Mouse (Mus musculus) liver, embryonic 11.5 days (tissue): ENCODE results near the gene Erc2. TPM values are rescaled to one million over a fixed set of nuclear protein-coding genes. Genes with fewer than 3 reads are reported as not detected.

ENCODE experiments used
- ATAC-seq: fragments of 200-750 bp; cut with Nextera tagmentation; replicated peaks from 2 replicates; pipeline ENCODE4 v1.8.0; 2017; ENCODE audit warnings: moderate number of reproducible peaks, mild to moderate bottlenecking, moderate TSS enrichment, moderate library complexity; ENCODE audit not compliant: low FRiP score
- DNase-seq: peaks from one replicate; pipeline ENCODE4 v3.0.0-alpha.2; 2017; ENCODE audit warnings: low spot score
- H3K27ac ChIP-seq: fragments of 300-500 bp; sonication (generic); 2 replicates; pipeline ENCODE4 v1.5.1; 2014; ENCODE audit warnings: mild to moderate bottlenecking, low read depth, low read length, control low read depth
- H3K27me3 ChIP-seq: fragments of 300-500 bp; sonication (generic); replicated peaks from 2 replicates; pipeline ENCODE4 v1.6.1; 2014; ENCODE audit warnings: low read length, mixed read lengths; ENCODE audit not compliant: control insufficient read depth, insufficient read depth
- H3K36me3 ChIP-seq: fragments of 300-500 bp; sonication (generic); 2 replicates; pipeline ENCODE4 v1.6.1; 2014; ENCODE audit warnings: mild to moderate bottlenecking, low read length, moderate library complexity, mixed read lengths; ENCODE audit not compliant: control insufficient read depth, insufficient read depth
- H3K4me1 ChIP-seq: fragments of 300-500 bp; sonication (generic); replicated peaks from 2 replicates; pipeline ENCODE4 v1.6.1; 2014; ENCODE audit warnings: low read length, mixed read lengths; ENCODE audit not compliant: control insufficient read depth, insufficient read depth
- H3K4me2 ChIP-seq: fragments of 300-500 bp; sonication (generic); 2 replicates; pipeline ENCODE4 v1.6.1; 2014; ENCODE audit warnings: mild to moderate bottlenecking, control low read depth, moderate library complexity
- H3K4me3 ChIP-seq: fragments of 300-500 bp; sonication (generic); 2 replicates; pipeline ENCODE4 v1.5.1; 2014; ENCODE audit warnings: low read depth, low read length, control low read depth
- H3K9ac ChIP-seq: fragments of 300-500 bp; sonication (generic); 2 replicates; pipeline ENCODE4 v1.6.1; 2014; ENCODE audit warnings: low read depth, low read length, control low read depth
- H3K9me3 ChIP-seq: fragments of 300-500 bp; sonication (generic); 2 replicates; pipeline ENCODE4 v1.6.1; 2016; ENCODE audit warnings: low read length, inconsistent platforms, mixed read lengths; ENCODE audit not compliant: control insufficient read depth
- WGBS: fragments of 180-500 bp; shearing (Covaris S2); extraction: QIAGEN DNeasy Blood & Tissue Kit; methylation state at CpG from one replicate; pipeline ENCODE4 v1.1.7; 2014; 5-methylcytosine and 5-hydroxymethylcytosine counted together
- polyA plus RNA-seq: library from polyadenylated mRNA; unstranded; fragments of >200 nt; fragmentation: Nextera tagmentation; extraction: Ambion mirVana; gene quantifications from 2 replicates; pipeline ENCODE4 v1.2.1, GENCODE M21; 2014

Erc2 gene
- polyA plus RNA-seq, 1 experiment from 2014 or later = 1.6 TPM

DNA sequence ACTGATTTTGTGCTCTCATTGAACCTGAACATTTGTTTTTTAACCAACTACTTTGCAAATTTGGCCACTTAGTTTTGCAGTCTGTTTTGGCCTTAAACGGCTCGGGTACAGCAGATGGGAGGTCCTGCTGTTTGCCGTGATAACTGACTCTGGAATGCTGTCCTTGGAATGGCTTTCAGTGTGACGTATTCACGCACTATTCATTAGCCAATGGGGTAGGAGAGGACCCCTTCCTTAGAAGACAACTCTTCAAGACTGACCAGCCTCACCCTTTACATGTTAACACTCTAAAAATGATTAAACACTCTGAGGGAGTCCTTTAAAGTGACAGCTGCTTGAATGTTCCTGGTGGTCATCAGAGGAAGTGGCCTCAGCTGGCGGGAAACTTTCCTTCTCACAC is 178.5 kb downstream of the Erc2 start:
- H3K27ac ChIP-seq = no peak overlapping the region
- DNase-seq = no peak
- no peak overlapping the region for H3K9ac ChIP-seq
- peaks cover 4% of the 10 kb centered on the region; the same call in 1 of the 2 replicates for H3K9me3 ChIP-seq
- H3K36me3 ChIP-seq = no peaks in the 10 kb centered on the region
- ATAC-seq = no peak
- 56% methylated on average over 6 of the region's 6 CpGs for WGBS
- H3K4me2 ChIP-seq = no peak overlapping the region
- H3K27me3 ChIP-seq = no peaks in the 10 kb centered on the region
- H3K4me1 ChIP-seq = no peaks in the 10 kb centered on the region
- H3K4me3 ChIP-seq = no peak overlapping the region

DNA sequence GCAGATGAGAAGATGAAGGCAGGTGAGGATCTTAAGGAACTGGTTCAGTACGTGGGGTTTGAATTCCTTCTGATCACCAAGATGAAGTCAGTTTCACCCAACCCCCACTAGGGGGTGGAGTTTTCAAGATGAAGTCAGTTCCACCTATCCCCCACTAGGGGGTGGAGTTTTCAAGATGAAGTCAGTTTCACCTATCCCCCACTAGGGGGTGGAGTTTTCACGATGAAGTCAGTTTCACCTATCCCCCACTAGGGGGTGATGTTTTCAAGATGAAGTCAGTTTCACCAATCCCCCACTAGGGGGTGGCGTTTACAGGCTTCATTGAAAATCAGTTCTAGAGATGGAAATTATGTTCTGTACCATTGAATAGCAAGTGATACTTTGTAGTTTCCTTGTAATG is 181.7 kb downstream of the Erc2 start:
- Histone ChIP-seq H3K9ac (no peak overlapping the region), H3K4me1 (no peaks in the 10 kb centered on the region; the same call in 1 of the 2 replicates), H3K27me3 (no peaks in the 10 kb centered on the region), H3K9me3 (peaks cover 4% of the 10 kb centered on the region; the same call in 1 of the 2 replicates), H3K4me2 (no peak overlapping the region), H3K4me3 (no peak overlapping the region), H3K27ac (no peak overlapping the region), H3K36me3 (no peaks in the 10 kb centered on the region)
- WGBS = 84% methylated on average over 3 of the region's 3 CpGs
- no peak for DNase-seq
- no peak for ATAC-seq

DNA sequence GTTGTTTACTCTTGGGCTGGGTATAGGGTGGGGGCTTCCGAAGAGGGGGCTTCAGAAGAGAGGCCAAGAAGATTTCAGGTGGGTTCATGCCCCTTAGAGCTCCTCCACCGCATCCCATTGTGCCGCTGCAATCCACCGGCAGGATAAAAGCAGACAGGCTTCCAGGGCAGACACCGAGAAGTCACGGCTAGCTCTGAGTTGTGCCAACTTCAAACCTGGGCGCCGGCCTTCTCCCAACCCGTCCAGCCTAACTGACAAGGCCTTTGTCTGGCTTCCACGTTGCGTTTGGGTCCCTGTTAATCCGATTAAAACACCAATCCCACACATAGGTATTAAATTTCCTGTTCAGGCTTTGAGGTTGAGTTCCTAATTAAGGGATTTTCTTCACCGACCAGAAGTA is 182.8 kb downstream of the Erc2 start:
- H3K9ac ChIP-seq = no peak overlapping the region
- no peak overlapping the region for H3K4me3 ChIP-seq
- no peak overlapping the region for H3K4me2 ChIP-seq
- no peak for DNase-seq
- H3K4me1 ChIP-seq = no peaks in the 10 kb centered on the region; the same call in 1 of the 2 replicates
- H3K27me3 ChIP-seq = no peaks in the 10 kb centered on the region
- peaks cover 4% of the 10 kb centered on the region; the same call in 1 of the 2 replicates for H3K9me3 ChIP-seq
- ATAC-seq = no peak
- H3K36me3 ChIP-seq = no peaks in the 10 kb centered on the region
- no peak overlapping the region for H3K27ac ChIP-seq
- WGBS = 88% methylated on average over 13 of the region's 13 CpGs

DNA sequence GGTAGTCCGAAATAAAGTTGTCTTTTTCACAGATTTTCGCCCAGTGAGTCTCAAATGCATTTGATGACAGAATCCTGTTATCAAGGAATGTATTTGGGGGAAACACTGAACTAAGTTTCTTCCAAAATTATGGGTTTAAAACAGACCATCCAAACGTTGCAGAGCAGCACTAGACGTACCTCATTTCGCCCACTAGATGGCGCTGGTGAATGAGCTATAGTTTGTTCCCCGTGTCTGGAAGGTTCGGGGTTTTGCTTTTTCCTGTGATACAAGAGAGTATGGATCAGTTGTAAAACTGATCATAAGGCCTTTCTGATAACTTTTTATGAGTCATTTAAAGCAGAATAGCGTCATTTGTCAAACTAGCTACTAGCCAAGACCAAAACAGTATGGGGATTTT is 185.9 kb downstream of the Erc2 start:
- H3K4me1 ChIP-seq = no peaks in the 10 kb centered on the region; the same call in 1 of the 2 replicates
- 6% methylated on average over 9 of the region's 9 CpGs for WGBS
- DNase-seq (no peak), ATAC-seq (no peak)
- peaks cover 4% of the 10 kb centered on the region; the same call in 1 of the 2 replicates for H3K9me3 ChIP-seq
- no peaks in the 10 kb centered on the region for H3K36me3 ChIP-seq
- H3K27me3 ChIP-seq = no peaks in the 10 kb centered on the region
- H3K4me2 ChIP-seq = no peak overlapping the region; the same call in 1 of the 2 replicates
- H3K9ac ChIP-seq = no peak overlapping the region
- H3K4me3 ChIP-seq = no peak overlapping the region
- no peak overlapping the region for H3K27ac ChIP-seq

DNA sequence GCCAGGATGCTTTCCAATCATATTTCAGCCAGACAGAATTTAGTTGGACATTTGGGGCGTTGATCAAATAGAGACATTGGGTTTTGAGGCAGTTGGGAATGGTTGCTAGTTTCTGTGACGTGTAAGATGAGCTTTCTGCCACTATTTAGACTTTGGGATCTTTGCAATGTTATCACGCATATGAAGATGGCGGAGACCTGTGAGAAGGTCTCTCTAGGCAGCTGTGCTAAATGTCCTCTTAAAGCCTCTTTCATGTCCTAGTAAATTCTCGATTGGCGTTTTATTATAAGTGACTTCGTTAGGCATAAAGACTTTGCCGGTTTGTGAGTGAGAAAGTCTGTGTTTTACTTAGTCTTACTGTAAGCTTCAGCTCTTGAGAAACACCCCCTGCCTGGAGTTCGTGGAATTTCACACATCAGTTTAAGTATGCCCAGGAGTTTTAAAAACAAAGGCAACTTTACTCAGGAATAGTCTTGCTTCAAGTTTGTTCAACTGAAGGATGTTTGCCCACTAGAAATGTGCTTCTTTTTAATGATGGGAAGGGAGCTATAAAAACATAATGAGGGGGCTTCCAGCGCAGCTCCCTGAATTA is 186.4 kb downstream of the Erc2 start:
- Histone ChIP-seq H3K36me3 (no peaks in the 10 kb centered on the region), H3K4me3 (no peak overlapping the region), H3K4me1 (no peaks in the 10 kb centered on the region; the same call in 1 of the 2 replicates), H3K9me3 (peaks cover 4% of the 10 kb centered on the region; the same call in 1 of the 2 replicates), H3K9ac (no peak overlapping the region), H3K4me2 (no peak overlapping the region; the same call in 1 of the 2 replicates), H3K27ac (no peak overlapping the region), H3K27me3 (no peaks in the 10 kb centered on the region)
- ATAC-seq (no peak), DNase-seq (no peak)
- WGBS = 51% methylated on average over 10 of the region's 10 CpGs

DNA sequence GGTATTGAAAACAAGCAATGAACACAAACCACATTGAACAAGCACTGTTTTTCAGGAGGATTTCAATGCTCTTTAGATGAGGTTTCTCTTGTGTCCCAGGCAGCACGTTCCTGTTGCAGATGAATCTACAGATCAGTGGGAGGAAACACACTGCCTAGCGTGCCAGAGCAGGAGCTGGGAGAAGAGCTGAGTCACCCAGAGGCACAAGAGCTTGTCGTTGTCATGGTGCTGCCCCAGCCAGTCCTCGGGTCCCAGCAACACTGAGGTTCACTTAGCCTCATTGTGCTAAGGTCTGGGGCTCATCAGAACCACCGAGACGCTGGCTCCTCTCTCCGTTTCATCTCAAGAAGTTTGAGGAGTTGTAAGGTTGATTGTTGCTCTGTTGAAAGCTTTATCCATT is 188.6 kb downstream of the Erc2 start:
- no peak overlapping the region for H3K4me3 ChIP-seq
- 41% methylated on average over 7 of the region's 7 CpGs for WGBS

DNA sequence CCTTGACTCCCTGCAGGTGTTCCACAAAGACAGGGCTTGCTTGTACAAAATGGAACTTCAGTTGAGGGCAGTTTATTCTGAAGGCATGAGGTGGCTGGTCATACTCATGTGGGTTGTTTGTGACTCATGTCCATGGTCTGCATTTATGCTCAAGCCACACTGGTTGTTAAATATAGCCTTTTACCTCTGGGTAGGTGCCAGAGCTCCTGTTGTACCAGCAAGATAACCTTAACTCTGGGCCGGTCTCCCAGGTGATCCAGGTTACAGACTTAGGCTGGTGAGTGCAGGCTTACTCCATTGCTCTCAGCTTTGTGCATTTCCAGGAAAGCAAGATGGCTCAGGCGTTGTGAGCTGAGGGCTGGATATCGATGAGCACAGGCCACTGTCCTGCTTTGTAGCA is 189.4 kb downstream of the Erc2 start:
- Histone ChIP-seq H3K27ac (no peak overlapping the region), H3K4me3 (no peak overlapping the region), H3K9ac (no peak overlapping the region), H3K4me1 (no peaks in the 10 kb centered on the region; the same call in 1 of the 2 replicates), H3K4me2 (no peak overlapping the region), H3K9me3 (no peaks in the 10 kb centered on the region), H3K36me3 (no peaks in the 10 kb centered on the region), H3K27me3 (no peaks in the 10 kb centered on the region)
- DNase-seq (no peak), ATAC-seq (no peak)
- 86% methylated on average over 3 of the region's 3 CpGs for WGBS

More for the DNA sequence above, 188.6 kb downstream of the Erc2 start:
- H3K9ac ChIP-seq = no peak overlapping the region
- no peak overlapping the region for H3K27ac ChIP-seq
- H3K4me2 ChIP-seq = no peak overlapping the region
- DNase-seq (no peak), ATAC-seq (no peak)
- no peaks in the 10 kb centered on the region for H3K9me3 ChIP-seq
- H3K4me1 ChIP-seq = no peaks in the 10 kb centered on the region; the same call in 1 of the 2 replicates
- H3K27me3 ChIP-seq = no peaks in the 10 kb centered on the region
- H3K36me3 ChIP-seq = no peaks in the 10 kb centered on the region

DNA sequence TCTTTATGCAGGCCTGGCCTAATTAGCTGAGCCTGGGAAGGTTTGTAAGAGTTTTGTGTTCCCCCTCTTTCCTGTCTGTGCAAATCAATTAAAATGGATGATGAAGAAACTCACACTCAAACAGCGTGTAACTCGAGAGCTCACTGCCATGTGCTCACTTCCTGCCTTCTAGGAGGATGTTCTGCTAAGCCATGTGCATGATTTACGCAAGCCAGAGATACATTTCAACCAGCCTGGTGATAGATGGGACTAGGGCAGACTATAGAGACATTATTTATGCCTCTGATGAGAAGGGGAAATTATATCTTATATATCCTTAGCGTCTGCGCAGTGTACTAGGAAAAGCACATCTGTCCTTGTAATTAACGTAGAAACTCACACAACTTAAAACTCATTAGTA is 193.5 kb downstream of the Erc2 start:
- ATAC-seq = no peak
- Histone ChIP-seq H3K9ac (no peak overlapping the region), H3K4me1 (no peaks in the 10 kb centered on the region), H3K27me3 (no peaks in the 10 kb centered on the region), H3K27ac (no peak overlapping the region), H3K4me2 (no peak overlapping the region), H3K4me3 (no peak overlapping the region), H3K9me3 (no peaks in the 10 kb centered on the region), H3K36me3 (no peaks in the 10 kb centered on the region)
- 70% methylated on average over 6 of the region's 6 CpGs for WGBS
- no peak for DNase-seq

DNA sequence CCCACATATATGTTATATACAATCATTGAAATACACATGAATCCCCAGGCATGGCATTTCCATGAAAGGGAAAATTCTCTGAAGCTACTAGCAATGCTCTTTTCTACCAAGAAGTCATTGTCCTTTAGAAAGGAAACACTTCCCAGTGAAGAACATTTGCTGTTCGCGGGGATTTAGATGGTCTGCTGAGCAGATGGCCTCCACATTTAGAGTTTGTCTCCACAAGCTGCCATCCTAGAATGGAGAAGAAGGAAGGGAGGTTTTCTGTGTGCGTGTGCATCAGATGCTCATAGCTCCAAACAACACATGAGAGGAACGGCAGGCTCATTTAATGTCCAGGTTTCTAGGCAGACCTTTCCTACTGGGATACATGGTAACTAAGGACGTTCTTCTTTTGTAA is 196.8 kb downstream of the Erc2 start:
- no peak overlapping the region for H3K27ac ChIP-seq
- DNase-seq (no peak), ATAC-seq (no peak)
- no peaks in the 10 kb centered on the region for H3K4me1 ChIP-seq
- WGBS = 84% methylated on average over 5 of the region's 5 CpGs
- H3K9ac ChIP-seq = no peak overlapping the region
- no peaks in the 10 kb centered on the region for H3K27me3 ChIP-seq
- no peaks in the 10 kb centered on the region for H3K9me3 ChIP-seq
- H3K4me3 ChIP-seq = no peak overlapping the region
- no peak overlapping the region for H3K4me2 ChIP-seq
- H3K36me3 ChIP-seq = no peaks in the 10 kb centered on the region
